Mouse (Mus musculus): ENCODE data around the gene Myh13.

The Myh13 gene

GRCm38 (mm10) chr11:67321358-67321757 lies at the start of gene Myh13:
TSS of gene Myh13 (plus strand) at chr11:67321658.
- no peak for DNase-seq (ENCODE audit: low read depth, low spot score)

- DNase-seq (ENCODE audit: low read depth, low spot score): no peak
Observed at GRCm38 (mm10) chr11:67276601-67277174, 44.8 kb upstream of the Myh13 start, which contains the start of gene Myh8. TSS of gene Myh8 (plus strand) at chr11:67277124.

- DNase-seq (ENCODE audit: low read depth, low spot score): no peak
Observed at GRCm38 (mm10) chr11:67293440-67293839, 28.0 kb upstream of the Myh13 start.

GRCm38 (mm10) chr11:67313733-67314452 lies 7.6 kb upstream of the Myh13 start:
- DNase-seq (ENCODE audit: low read depth, low spot score): no peak

GRCm38 (mm10) chr11:67326536-67326935 lies 5.1 kb downstream of the Myh13 start:
- DNase-seq (ENCODE audit: low read depth, low spot score): no peak

- no peak for DNase-seq (ENCODE audit: low read depth, low spot score)
Observed at GRCm38 (mm10) chr11:67344556-67344955, 23.1 kb downstream of the Myh13 start.

GRCm38 (mm10) chr11:67345186-67345855 lies 23.9 kb downstream of the Myh13 start:
- DNase-seq (ENCODE audit: low read depth, low spot score): no peak

- no peak for DNase-seq (ENCODE audit: low read depth, low spot score)
Observed at GRCm38 (mm10) chr11:67345856-67346236, 24.4 kb downstream of the Myh13 start.

GRCm38 (mm10) chr11:67350153-67350768 lies 28.8 kb downstream of the Myh13 start:
- DNase-seq (ENCODE audit: low read depth, low spot score): peak; percentile 15

- DNase-seq (ENCODE audit: low read depth, low spot score): no peak
Observed at GRCm38 (mm10) chr11:67353011-67353410, 31.6 kb downstream of the Myh13 start.

GRCm38 (mm10) chr11:67358031-67358430 lies 36.6 kb downstream of the Myh13 start:
- DNase-seq (ENCODE audit: low read depth, low spot score): no peak

- DNase-seq (ENCODE audit: low read depth, low spot score): no peak
Observed at GRCm38 (mm10) chr11:67362236-67362635, 40.8 kb downstream of the Myh13 start.

GRCm38 (mm10) chr11:67364551-67364950 lies 43.1 kb downstream of the Myh13 start:
- no peak for DNase-seq (ENCODE audit: low read depth, low spot score)

- DNase-seq (ENCODE audit: low read depth, low spot score): no peak
Observed at GRCm38 (mm10) chr11:67364986-67365721, 43.7 kb downstream of the Myh13 start.

- DNase-seq (ENCODE audit: low read depth, low spot score): no peak
Observed at GRCm38 (mm10) chr11:67366936-67367335, 45.5 kb downstream of the Myh13 start.

GRCm38 (mm10) chr11:67373333-67373732 lies 51.9 kb downstream of the Myh13 start:
- DNase-seq (ENCODE audit: low read depth, low spot score): no peak

GRCm38 (mm10) chr11:67376308-67376707 lies 54.9 kb downstream of the Myh13 start:
- DNase-seq (ENCODE audit: low read depth, low spot score): no peak

GRCm38 (mm10) chr11:67379703-67380510 lies 58.4 kb downstream of the Myh13 start:
- no peak for DNase-seq (ENCODE audit: low read depth, low spot score)

- no peak for DNase-seq (ENCODE audit: low read depth, low spot score)
Observed at GRCm38 (mm10) chr11:67381833-67382232, 60.4 kb downstream of the Myh13 start.

- DNase-seq (ENCODE audit: low read depth, low spot score): no peak
Observed at GRCm38 (mm10) chr11:67384653-67385052, 63.2 kb downstream of the Myh13 start.

Data from c-Kit-negative CD71-positive TER-119-positive erythroid progenitor cells, embryonic 14.5 days (primary cell).